Mouse (Mus musculus): ENCODE measurements around the gene Diaph3. TPM values are rescaled to one million over a fixed set of nuclear protein-coding genes. Genes with fewer than 3 reads are reported as not detected.

Diaph3 gene
- total and polyA plus RNA-seq, 3 experiments = 16.2 to 36.9 (median 17.5) TPM

- Histone ChIP-seq H3K4me1 (ENCODE audit: control insufficient read depth in 1 of 2, insufficient read depth in 2 of 2) (no peaks in the 10 kb centered on the region), H3K9me3 (replicated peaks; ENCODE audit: low read length) (no peaks in the 10 kb centered on the region), H3K9ac (ENCODE audit: insufficient read depth, low read depth) (no peak overlapping the region), H3K4me2 (ENCODE audit: insufficient read depth, low read depth, poor library complexity, severe bottlenecking) (no peak overlapping the region), H3K79me2 (replicated peaks; ENCODE audit: control insufficient read depth, extremely low read depth, insufficient read depth, poor library complexity, severe bottlenecking) (no peaks in the 10 kb centered on the region), H3K27me3 (replicated peaks) (no peaks in the 10 kb centered on the region), H3K27ac (ENCODE audit: insufficient read depth, low read depth) (no peak overlapping the region), H3K36me3 (replicated peaks in 1 of 2; ENCODE audit: control insufficient read depth in 1 of 2, insufficient read depth in 1 of 2, low read length in 1 of 2) (peaks cover 4 to 41% of the 10 kb centered on the region in 2 experiments), H3K4me3 (replicated peaks in 1 of 3; ENCODE audit: low read depth in 2 of 3, low read length in 2 of 3, poor library complexity in 1 of 3) (no peak overlapping the region)
- dilution Hi-C loops (cut with MboI; ENCODE audit: extremely low pct_ligation_motif_present, extremely low pct_unique_long_range_greater_than_20kb, low sequenced_read_pairs) (no loop called here), in situ Hi-C loops (cut with MboI; ENCODE audit: low pct_ligation_motif_present, low pct_unique_long_range_greater_than_20kb, low sequenced_read_pairs) (no loop called here)
- TF ChIP-seq USF2 (conservative IDR thresholded peaks at IDR 0.05; ENCODE audit: low read depth, low read length) (no peak), CHD2 (IDR thresholded peaks at IDR 0.05; ENCODE audit: low read length) (no peak), IRF4 (IDR thresholded peaks at IDR 0.05; ENCODE audit: low read depth, low read length) (no peak), ZNF384 (IDR thresholded peaks at IDR 0.05; ENCODE audit: low read depth, low read length) (no peak), ZC3H11A (IDR thresholded peaks at IDR 0.05; ENCODE audit: low read depth, low read length) (no peak), TBP (conservative IDR thresholded peaks at IDR 0.05; ENCODE audit: low read depth, low read length) (no peak), BHLHE40 (IDR thresholded peaks at IDR 0.05; ENCODE audit: low read depth, low read length) (no peak), ELF1 (IDR thresholded peaks at IDR 0.05; ENCODE audit: low read depth, low read length) (no peak), SIN3A (IDR thresholded peaks at IDR 0.05; ENCODE audit: low read length) (no peak), SMC3 (IDR thresholded peaks at IDR 0.05; ENCODE audit: low read depth, low read length) (no peak), USF1 (IDR thresholded peaks at IDR 0.05; ENCODE audit: low read depth, low read length) (no peak), EP300 (IDR thresholded peaks at IDR 0.05; ENCODE audit: low read length) (no peak)
- DNase-seq (ENCODE audit: extremely low read depth) = no peak
Measured at GRCm38 (mm10) chr14:86748876-86749275, 392.2 kb downstream of the Diaph3 start.

GRCm38 (mm10) chr14:86744523-86744922, 396.5 kb downstream of the Diaph3 start:
- Histone ChIP-seq H3K4me1 (ENCODE audit: control insufficient read depth in 1 of 2, insufficient read depth in 2 of 2) (0 out of 4 replicates have a peak, but pooled peaks cover 0 to 2% of the 10 kb centered on the region in 2 experiments), H3K4me3 (replicated peaks in 1 of 3; ENCODE audit: low read depth in 2 of 3, low read length in 2 of 3, poor library complexity in 1 of 3) (no peak overlapping the region)

More at GRCm38 (mm10) chr14:86744523-86744922, 396.5 kb downstream of the Diaph3 start:
- Histone ChIP-seq H3K36me3 (replicated peaks in 1 of 2; ENCODE audit: control insufficient read depth in 1 of 2, insufficient read depth in 1 of 2, low read length in 1 of 2) (peaks cover 4 to 40% of the 10 kb centered on the region in 2 experiments), H3K79me2 (replicated peaks; ENCODE audit: control insufficient read depth, extremely low read depth, insufficient read depth, poor library complexity, severe bottlenecking) (no peaks in the 10 kb centered on the region), H3K27ac (ENCODE audit: insufficient read depth, low read depth) (no peak overlapping the region), H3K9me3 (replicated peaks; ENCODE audit: low read length) (no peaks in the 10 kb centered on the region), H3K27me3 (replicated peaks) (no peaks in the 10 kb centered on the region), H3K9ac (ENCODE audit: insufficient read depth, low read depth) (no peak overlapping the region), H3K4me2 (ENCODE audit: insufficient read depth, low read depth, poor library complexity, severe bottlenecking) (no peak overlapping the region)
- in situ Hi-C loops (cut with MboI; ENCODE audit: low pct_ligation_motif_present, low pct_unique_long_range_greater_than_20kb, low sequenced_read_pairs) = no loop called here
- dilution Hi-C loops (cut with MboI; ENCODE audit: extremely low pct_ligation_motif_present, extremely low pct_unique_long_range_greater_than_20kb, low sequenced_read_pairs) = no loop called here
- no peak for TF ChIP-seq ZNF384 (IDR thresholded peaks at IDR 0.05; ENCODE audit: low read depth, low read length)
- TF ChIP-seq POLR2AphosphoS2 (IDR thresholded peaks at IDR 0.05; ENCODE audit: low read depth, low read length) = no peak
- no peak for TF ChIP-seq KAT2A (IDR thresholded peaks at IDR 0.05; ENCODE audit: insufficient replicate concordance, low read length)
- no peak for TF ChIP-seq TCF12 (IDR thresholded peaks at IDR 0.05; ENCODE audit: low read depth, low read length)
- no peak for TF ChIP-seq ELF1 (IDR thresholded peaks at IDR 0.05; ENCODE audit: low read depth, low read length)
- no peak for TF ChIP-seq PAX5 (IDR thresholded peaks at IDR 0.05; ENCODE audit: low read length)
- TF ChIP-seq CTCF (conservative IDR thresholded peaks at IDR 0.05 in 1 of 2, IDR thresholded peaks at IDR 0.05 in 1 of 2; ENCODE audit: low read depth in 2 of 2, low read length in 2 of 2) = no peak
- no peak for TF ChIP-seq RCOR1 (conservative IDR thresholded peaks at IDR 0.05; ENCODE audit: low read depth, low read length)
- DNase-seq (ENCODE audit: extremely low read depth) = no peak
